Mouse (Mus musculus): ENCODE measurements around the gene Haao. TPM values are rescaled to one million over a fixed set of nuclear protein-coding genes. Genes with fewer than 3 reads are reported as not detected.

The Haao gene
- polyA plus RNA-seq, 3 experiments from 2014 or later = 0.89 to 4.4 (median 1.1) TPM

GRCm38 (mm10) chr17:83830616-83831292 is 17.0 kb downstream of the Haao start:
- no peak for ATAC-seq

DNA sequence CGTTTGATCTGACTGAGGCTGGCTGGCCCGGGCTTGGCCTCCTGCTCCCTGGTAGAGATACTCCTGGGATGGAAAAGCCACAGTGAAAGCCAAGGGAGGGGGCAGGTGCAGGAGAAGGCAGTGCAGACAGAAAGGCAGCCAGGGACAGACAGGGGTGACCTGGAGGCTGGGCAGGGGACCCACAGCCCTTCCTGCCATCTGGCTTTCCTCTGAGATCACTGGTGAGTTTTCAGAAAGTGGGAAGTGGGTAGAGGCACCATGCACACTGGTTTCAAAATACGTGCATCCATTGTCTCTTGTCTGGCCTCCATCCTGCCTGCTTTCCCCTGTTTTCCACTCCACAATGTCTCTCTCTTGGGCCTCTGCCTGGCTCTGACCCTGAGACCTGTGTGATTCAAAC is 18.4 kb downstream of the Haao start:
- ATAC-seq = no peak

DNA sequence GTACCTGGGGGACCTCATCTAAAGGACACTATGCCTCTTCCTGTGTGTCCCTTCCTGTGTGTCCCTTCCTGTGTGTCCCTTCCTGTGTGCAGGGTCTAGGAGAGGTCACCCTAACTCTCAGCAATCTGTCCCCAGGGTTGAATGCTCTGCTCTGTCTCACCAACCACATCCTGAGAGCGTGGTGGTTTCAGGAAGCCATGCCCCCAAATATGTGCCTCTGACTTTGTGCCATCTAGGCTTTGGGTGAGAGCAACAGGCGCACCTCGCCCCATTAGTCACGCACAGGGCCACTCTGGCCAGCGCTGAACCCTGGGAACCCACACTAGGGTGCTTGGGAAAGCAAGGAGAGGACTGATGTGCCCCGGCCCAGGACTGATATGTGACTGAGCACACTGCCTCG is 23.9 kb downstream of the Haao start:
- peak; percentile 35 for ATAC-seq

- no peak for ATAC-seq
Measured at GRCm38 (mm10) chr17:83821876-83822275, 25.9 kb downstream of the Haao start.

DNA sequence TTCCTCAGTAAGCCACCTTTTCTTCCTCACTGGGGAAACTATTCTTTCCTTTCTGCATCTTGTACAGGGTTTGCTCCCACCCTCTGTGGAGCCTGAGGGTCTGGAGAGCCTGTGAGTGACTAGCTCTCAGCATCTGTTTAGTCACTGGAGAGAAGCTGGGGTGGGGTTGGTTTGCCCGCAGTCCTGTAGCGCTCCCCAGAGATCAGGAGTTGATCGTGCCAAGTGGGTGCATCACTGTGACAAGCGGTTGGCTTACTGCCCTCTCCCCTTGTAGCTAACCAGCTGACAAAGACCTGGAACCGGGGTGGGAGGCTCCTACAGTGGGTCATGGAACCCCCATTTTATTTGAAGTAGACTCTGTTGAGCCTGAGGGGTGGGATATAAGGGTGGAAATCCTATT is 27.1 kb downstream of the Haao start:
- no peak for ATAC-seq

- no peak for ATAC-seq
Measured at GRCm38 (mm10) chr17:83819503-83819902, 28.3 kb downstream of the Haao start.

DNA sequence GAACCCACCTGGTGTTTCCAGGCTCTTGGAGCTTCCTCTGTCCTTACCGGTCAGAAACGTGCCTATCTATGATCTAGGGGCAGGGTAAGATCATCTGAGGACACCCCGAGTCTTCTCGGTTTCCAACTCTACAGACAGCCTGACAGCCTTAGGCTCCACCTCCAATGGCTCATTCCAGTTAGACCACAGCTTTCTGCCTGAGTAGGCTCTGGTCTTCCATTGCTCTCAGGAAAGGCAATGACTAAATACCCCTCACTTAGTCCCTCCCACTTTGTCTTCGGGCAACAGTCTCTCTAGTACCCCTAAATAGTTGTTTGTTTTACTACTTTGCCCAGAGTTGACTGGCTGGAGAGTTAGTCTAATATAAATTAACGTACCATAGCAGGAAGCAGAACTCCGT is 30.8 kb downstream of the Haao start:
- ATAC-seq = no peak

GRCm38 (mm10) chr17:83813050-83813449 is 34.7 kb downstream of the Haao start:
- ATAC-seq = no peak

GRCm38 (mm10) chr17:83812200-83812944 is 35.4 kb downstream of the Haao start:
- ATAC-seq = no peak

DNA sequence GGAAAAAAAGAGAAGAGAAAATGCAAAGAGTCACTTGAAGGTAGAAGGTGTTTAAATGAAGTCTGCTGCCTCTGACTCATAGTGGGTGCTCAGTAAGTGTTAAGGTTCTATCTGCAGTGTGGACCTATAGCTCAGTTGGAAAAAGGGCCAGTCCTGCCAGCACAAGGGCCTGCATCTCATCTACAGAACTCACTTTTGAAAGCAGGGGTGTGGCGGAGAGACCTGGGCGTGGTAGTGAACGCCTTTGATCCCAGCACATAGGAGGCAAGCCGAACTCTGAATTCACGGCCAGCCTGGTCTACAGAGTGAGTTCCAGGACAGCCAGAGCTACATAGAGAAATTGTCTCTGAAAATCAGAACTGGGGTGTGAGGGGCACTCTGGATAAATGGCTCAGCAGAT is 37.5 kb downstream of the Haao start:
- ATAC-seq = no peak

GRCm38 (mm10) chr17:83809197-83809829 is 38.5 kb downstream of the Haao start:
- no peak for ATAC-seq

GRCm38 (mm10) chr17:83808476-83809098 is 39.2 kb downstream of the Haao start:
- no peak for ATAC-seq

DNA sequence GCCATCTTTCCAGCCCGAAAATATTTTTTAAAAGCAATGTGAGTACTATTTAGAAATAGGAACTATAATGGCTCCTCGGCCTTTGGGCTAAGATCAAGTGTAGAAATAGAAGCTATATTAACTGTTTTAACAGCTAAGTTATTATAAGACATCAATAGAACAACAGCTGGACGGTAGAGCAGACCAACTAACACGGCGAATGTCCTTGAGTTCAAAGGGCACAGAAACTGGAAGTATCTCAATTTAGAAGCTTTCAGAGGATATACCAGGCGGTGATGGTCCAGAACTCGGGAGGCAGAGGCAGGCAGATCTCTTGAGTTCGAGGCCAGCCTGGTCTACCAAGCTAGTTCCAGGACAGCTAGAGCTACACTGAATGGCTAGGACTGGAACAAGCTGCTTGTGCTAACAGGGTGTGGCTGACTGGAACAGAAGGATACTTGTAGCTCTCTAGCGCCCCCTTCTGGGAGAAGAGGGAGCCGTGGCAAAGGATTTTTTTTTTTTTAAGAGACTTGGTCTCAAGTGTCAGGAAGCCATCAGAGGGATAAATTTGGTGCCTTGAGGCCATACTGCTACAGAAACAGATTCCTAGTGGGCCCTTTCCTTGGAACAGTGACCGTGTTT is 39.9 kb downstream of the Haao start:
- ATAC-seq = peak; percentile 61

DNA sequence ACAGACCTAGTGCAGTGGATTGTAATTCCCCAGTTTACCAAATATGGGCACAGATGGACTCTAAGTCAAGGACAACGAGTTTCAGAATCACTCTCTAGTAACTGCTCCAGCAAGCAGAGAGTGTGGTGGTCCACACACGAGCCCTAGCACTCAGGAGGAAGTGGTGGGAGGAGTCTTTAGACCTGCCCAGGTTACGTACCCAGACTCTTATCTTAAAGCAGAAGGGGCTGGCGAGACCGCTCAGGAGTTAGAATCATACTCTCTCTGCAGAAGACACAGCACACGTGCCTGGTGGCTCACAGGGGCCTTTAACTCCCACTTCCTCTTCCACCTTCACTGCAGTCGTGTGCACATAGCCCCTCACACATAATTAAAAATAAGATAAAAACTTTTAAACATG is 40.4 kb downstream of the Haao start:
- ATAC-seq = no peak

GRCm38 (mm10) chr17:83805078-83805477 is 42.7 kb downstream of the Haao start:
- ATAC-seq = no peak

- no peak for ATAC-seq
Measured at GRCm38 (mm10) chr17:83803987-83804386, 43.8 kb downstream of the Haao start.

GRCm38 (mm10) chr17:83799506-83800050 is 48.2 kb downstream of the Haao start:
- ATAC-seq = no peak

GRCm38 (mm10) chr17:83795121-83795520 is 52.6 kb downstream of the Haao start:
- ATAC-seq = no peak

GRCm38 (mm10) chr17:83792388-83792787 is 55.4 kb downstream of the Haao start:
- no peak for ATAC-seq

GRCm38 (mm10) chr17:83790158-83790557 is 57.6 kb downstream of the Haao start:
- no peak for ATAC-seq

DNA sequence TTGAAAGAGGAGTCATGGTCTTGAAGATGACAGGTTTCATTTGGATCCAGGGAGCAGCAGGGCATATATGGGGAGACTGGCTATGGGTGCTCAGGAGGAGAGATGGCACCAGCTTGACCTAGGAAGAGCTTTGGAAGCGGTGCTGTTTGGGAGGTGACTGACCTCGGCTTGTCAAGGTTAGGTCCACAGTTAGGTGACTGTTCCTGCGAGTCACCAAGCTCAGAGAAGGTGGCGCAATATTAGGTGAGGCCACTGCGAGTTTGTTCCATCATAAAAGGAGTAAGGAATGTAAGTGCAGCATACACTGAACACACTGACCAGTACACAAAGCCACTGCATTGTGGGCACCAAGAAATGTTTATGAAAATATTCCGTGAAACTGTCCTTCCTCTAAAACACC is 61.3 kb downstream of the Haao start:
- ATAC-seq = no peak

DNA sequence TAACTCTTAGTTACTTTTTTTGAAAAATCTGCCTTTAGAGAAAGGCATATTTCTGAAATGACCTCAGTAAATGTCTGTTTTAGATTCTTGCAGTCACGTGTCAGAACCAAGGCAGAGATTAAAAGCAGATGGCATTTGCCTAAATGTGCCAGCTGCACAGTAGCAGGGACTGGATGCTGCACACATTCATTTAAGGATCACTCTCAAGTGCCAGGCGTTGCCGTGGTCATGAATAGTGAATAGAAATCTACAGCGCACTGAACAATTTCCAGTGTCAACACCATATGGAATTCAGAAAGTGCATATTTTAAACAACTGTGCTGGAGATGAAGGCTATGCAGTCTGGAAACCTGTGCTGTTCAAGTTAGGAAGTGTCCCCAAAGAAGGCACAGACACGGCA is 65.0 kb downstream of the Haao start:
- no peak for ATAC-seq

All from inflammation-experienced regulatory T-cells, adult 6 months (primary cell).